Comparison of ENCODE assay signal across 8 mouse cellular contexts in the genomic region with DNA sequence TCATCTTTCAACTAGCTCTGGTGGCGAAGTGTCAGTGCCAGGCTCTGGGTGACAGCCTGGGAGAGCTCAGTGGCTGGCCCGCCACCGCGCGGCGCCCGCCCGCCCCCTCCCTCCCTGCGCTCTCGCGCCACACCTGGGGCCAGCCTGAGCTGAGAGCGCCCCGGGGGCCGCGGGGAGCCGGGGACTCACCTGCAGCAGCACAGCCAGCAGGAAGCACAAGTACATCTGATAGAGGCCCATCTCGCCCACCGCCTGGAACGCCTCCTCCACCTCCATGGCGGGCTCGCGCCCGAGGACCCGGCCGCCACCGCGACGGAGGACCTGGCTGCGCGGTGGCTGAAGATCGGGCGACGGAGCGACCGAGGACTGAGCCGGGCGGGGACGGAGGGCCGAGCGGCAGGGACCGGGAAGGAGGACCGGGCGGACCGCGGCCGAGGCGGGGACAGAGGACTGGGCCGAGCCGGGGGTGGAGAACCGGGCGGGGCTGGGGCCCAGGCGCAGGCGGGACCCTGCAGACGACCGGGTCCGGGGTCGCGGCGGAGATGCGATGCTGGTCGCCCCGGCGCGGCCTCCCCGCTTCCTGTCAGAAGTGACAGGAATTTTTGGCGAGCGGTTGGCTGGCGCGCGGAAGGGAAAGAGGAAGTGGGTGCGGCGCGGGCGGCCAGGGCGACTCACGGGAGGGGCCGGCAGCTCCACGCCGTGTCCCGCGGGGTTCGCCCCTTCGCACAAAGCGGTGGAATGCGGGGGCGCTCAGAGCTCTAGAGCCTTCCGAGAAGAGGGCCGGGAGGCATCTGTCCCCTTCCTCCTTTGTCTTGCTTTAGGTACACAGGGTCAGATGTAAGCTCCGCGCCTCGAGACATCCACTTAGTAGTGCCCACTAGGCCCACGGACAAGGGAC. TPM values are rescaled to one million over a fixed set of nuclear protein-coding genes. Genes with fewer than 3 reads are reported as not detected.
A peak's percentile ranks its signal among the peaks of the same experiment; 100 is the strongest.
DNase-seq lines count a peak whose midpoint lies in the region; ATAC-seq and TF ChIP-seq lines count a peak whose summit lies in the region.

A gene (minus strand): TSS at position 611 of the 898 bp plus-strand sequence.

- H3K27ac ChIP-seq in ES-E14 (ENCODE audit: insufficient read depth, low read depth, low read length, poor library complexity, severe bottlenecking), result no peak within 1 kb of the TSS
- H3K27ac ChIP-seq in cerebellum, adult 2 months (ENCODE audit: insufficient read depth, low read length), result peak within 1 kb of the TSS; percentile 99
- H3K27ac ChIP-seq in hindbrain, embryonic 11.5 days (ENCODE audit: low read depth, low read length), result peak within 1 kb of the TSS; percentile 95
- no peak within 1 kb of the TSS for H3K27ac ChIP-seq in macrophage

- no peaks in the 10 kb centered on the region for H3K27me3 ChIP-seq in cerebellum, adult 2 months (ENCODE audit: control insufficient read depth, insufficient read depth, low read length)
- H3K27me3 ChIP-seq in hindbrain, embryonic 11.5 days (ENCODE audit: control insufficient read depth, insufficient read depth, low read length), result no peaks in the 10 kb centered on the region

- H3K4me3 ChIP-seq in ES-E14 (ENCODE audit: insufficient read depth in 1 of 2, low read depth in 1 of 2, low read length in 2 of 2, poor library complexity in 1 of 2, severe bottlenecking in 1 of 2) (peak within 1 kb of the TSS; percentile 81 to 82), macrophage (ENCODE audit: inconsistent target) (peak within 1 kb of the TSS; percentile 19)
- H3K4me3 ChIP-seq in cerebellum, adult 2 months (replicated peaks; ENCODE audit: insufficient read depth, low read depth, low read length), result peak within 1 kb of the TSS; percentile 84
- peak within 1 kb of the TSS; percentile 61 for H3K4me3 ChIP-seq in hindbrain, embryonic 11.5 days (ENCODE audit: low read depth, low read length)

- in situ Hi-C loops in ES-E14 (cut with MboI; ENCODE audit: low sequenced_read_pairs in 2 of 2, unreplicated experiment in 2 of 2), result no loop called here

- H3K9ac ChIP-seq in ES-E14 (ENCODE audit: insufficient read depth, low read depth, low read length, poor library complexity, severe bottlenecking), result peak within 1 kb of the TSS; percentile 65
- peak within 1 kb of the TSS; percentile 94 for H3K9ac ChIP-seq in hindbrain, embryonic 11.5 days (ENCODE audit: low read depth, low read length)

- no peaks in the 10 kb centered on the region for H3K4me1 ChIP-seq in ES-E14 (ENCODE audit: control insufficient read depth in 2 of 2, insufficient read depth in 2 of 2, low read length in 2 of 2, poor library complexity in 1 of 2)
- peaks cover 11% of the 10 kb centered on the region for H3K4me1 ChIP-seq in cerebellum, adult 2 months (ENCODE audit: control insufficient read depth, insufficient read depth, low read length)
- H3K4me1 ChIP-seq in hindbrain, embryonic 11.5 days (replicated peaks; ENCODE audit: control insufficient read depth, insufficient read depth, low read length), result no peaks in the 10 kb centered on the region; the same call in 1 of the 2 replicates

- peak; percentile 39; the same call in 1 of the 2 replicates for TF ChIP-seq POLR2A in cerebellum, adult 2 months (IDR thresholded peaks at IDR 0.05; ENCODE audit: borderline replicate concordance, insufficient read depth, low read length)

- ATAC-seq in hindbrain, embryonic 11.5 days (ENCODE audit: low FRiP score), result peak; percentile 89

- 1% methylated on average over 90 of the region's 92 CpGs for whole genome bisulfite sequencing in cerebellum, adult 2 months
- WGBS in hindbrain, embryonic 11.5 days, result under 1% methylated on average over 68 of the region's 92 CpGs
- 2% methylated on average over 81 of the region's 92 CpGs for WGBS in macrophage (ENCODE audit: missing documents)

- peak; percentile 9 for DNase-seq in ES-E14 (ENCODE audit: low read depth, low spot score)
- peak; percentile 81 to 85 for DNase-seq in cerebellum, adult 2 months
- DNase-seq in frontal cortex, postnatal 10 days (ENCODE audit: low spot score in 2 of 2), result peak; percentile 14 to 45
- DNase-seq in hindbrain, embryonic 11.5 days (ENCODE audit: low spot score), result peak; percentile 79
- peak; percentile 39 to 45 for DNase-seq in layer of hippocampus, postnatal 36 days
- DNase-seq in retina, postnatal 7 days (ENCODE audit: low read depth, low spot score), result peak; percentile 37
- DNase-seq in urinary bladder, adult 2 months (ENCODE audit: low spot score), result peak; percentile 67

- H3K4me2 ChIP-seq in hindbrain, embryonic 11.5 days (replicated peaks; ENCODE audit: low read depth, low read length), result peak within 1 kb of the TSS; percentile 83

- no peaks in the 10 kb centered on the region for H3K36me3 ChIP-seq in ES-E14 (ENCODE audit: control insufficient read depth, insufficient read depth, low read length, poor library complexity, severe bottlenecking)
- no peaks in the 10 kb centered on the region for H3K36me3 ChIP-seq in hindbrain, embryonic 11.5 days (ENCODE audit: control insufficient read depth, insufficient read depth, low read length)
- H3K36me3 ChIP-seq in macrophage (ENCODE audit: inconsistent target), result no peaks in the 10 kb centered on the region

- H3K9me3 ChIP-seq in ES-E14 (ENCODE audit: control insufficient read depth, insufficient read depth, low read depth, low read length), result no peaks in the 10 kb centered on the region
- no peaks in the 10 kb centered on the region for H3K9me3 ChIP-seq in hindbrain, embryonic 11.5 days (ENCODE audit: control insufficient read depth, low read length)

- TF ChIP-seq CTCF in cerebellum, adult 2 months (IDR thresholded peaks at IDR 0.05; ENCODE audit: borderline replicate concordance, insufficient read depth, low read depth, low read length), result no peak

- no peaks in the 10 kb centered on the region for H3K79me2 ChIP-seq in macrophage (ENCODE audit: inconsistent target)

TF ChIP-seq in ES-E14, 5 proteins besides CTCF, POLR2A, EP300 and RAD21:
- TF ChIP-seq HCFC1 (IDR thresholded peaks at IDR 0.05; ENCODE audit: borderline replicate concordance, insufficient read depth, low read length), result no peak
- no peak for TF ChIP-seq ZNF384 (IDR thresholded peaks at IDR 0.05; ENCODE audit: low read depth, low read length)
- TF ChIP-seq MAFK (IDR thresholded peaks at IDR 0.05; ENCODE audit: insufficient read depth, low read depth, low read length), result no peak
- no peak for TF ChIP-seq ZC3H11A (IDR thresholded peaks at IDR 0.05; ENCODE audit: borderline replicate concordance, low read depth, low read length)
- TF ChIP-seq CHD2 (IDR thresholded peaks at IDR 0.05; ENCODE audit: low read depth, low read length), result no peak

RNA-seq across cellular contexts. Expression of the gene that starts here (rescaled TPM):
- total RNA-seq in ES-E14 (2012; rRNA removed), result 0.63 and 0.76 TPM in 2 replicates
- polyA plus RNA-seq in cerebellum, adult 2 months (2012; rRNA removed), result 14.7 and 14.8 TPM in 2 replicates
- polyA plus RNA-seq in hindbrain, embryonic 11.5 days (2014; fragmentation: Nextera tagmentation; extraction: Ambion mirVana), result 8.4 and 10.1 TPM in 2 replicates
- 10 to 100 TPM in 1 of 2 experiments, 1 to 10 TPM in 1; 8.1 to 10.0 TPM for total RNA-seq in layer of hippocampus, postnatal 36 days (2021)
- 10 to 100 TPM in 17 of 26 experiments, 1 to 10 TPM in 9; 6.5 to 17.8 (median 10.6) TPM for total RNA-seq in macrophage (2018; cell fraction: chromatin; rRNA removed)
- total RNA-seq in macrophage (2018; cell fraction: cytosol; rRNA removed), result 1 to 10 TPM; 1.5 to 2.8 (median 2.2) TPM
- total RNA-seq in macrophage (2018; cell fraction: nucleus; rRNA removed), result 10 to 100 TPM in 5 of 26 experiments, 1 to 10 TPM in 21; 4.2 to 15.7 (median 7.0) TPM
- 0.74 to 2.5 TPM (median 1.8 TPM) in 3 replicates for polyA plus RNA-seq in macrophage (2018)
- polyA plus RNA-seq in urinary bladder, adult 2 months (2012; rRNA removed), result 7.1 and 8.4 TPM in 2 replicates

Comparison
In these comparisons a context has a peak if more than half of its experiments do, and no peak if none do; other contexts are left out.
1. Peak in DNase-seq, H3K4me3 ChIP-seq and H3K9ac ChIP-seq in ES-E14; RNA of the gene not detected or under 1 TPM.
2. DNase-seq: peak in every context shown above with its lines; median percentile 83 in cerebellum, adult 2 months; 79 in hindbrain, embryonic 11.5 days; 67 in urinary bladder, adult 2 months; 42 in layer of hippocampus, postnatal 36 days; 37 in retina, postnatal 7 days; 30 in frontal cortex, postnatal 10 days; 9 in ES-E14.
3. H3K27ac ChIP-seq: peak in cerebellum, adult 2 months (single experiment) and hindbrain, embryonic 11.5 days (single experiment); none in ES-E14 (single experiment) and macrophage (single experiment).
4. H3K4me3 ChIP-seq: peak in every context shown above with its lines; median percentile 84 in cerebellum, adult 2 months; 82 in ES-E14; 61 in hindbrain, embryonic 11.5 days; 19 in macrophage.